Mouse (Mus musculus) limb, embryonic 15.5 days (tissue): ENCODE results near the gene Kcnab1. TPM values are rescaled to one million over a fixed set of nuclear protein-coding genes. Genes with fewer than 3 reads are reported as not detected.
"Not testable (repeated sequence)": the region's sequence is repeated elsewhere in the genome, so short reads cannot be mapped to it uniquely, and the experiment has no call there.

Experiments used
- ATAC-seq: fragments of 200-750 bp; cut with Nextera tagmentation; 2 replicates; pipeline ENCODE4 v1.8.0; 2017; ENCODE audit warnings: low read depth, moderate TSS enrichment; ENCODE audit not compliant: insufficient number of reproducible peaks, low FRiP score, low TSS enrichment
- H3K27ac ChIP-seq: fragments of 300-500 bp; sonication (generic); 2 replicates; pipeline ENCODE4 v1.5.1; 2015; ENCODE audit warnings: moderate library complexity, mild to moderate bottlenecking, inconsistent platforms
- H3K27me3 ChIP-seq: fragments of 300-500 bp; sonication (generic); 2 replicates; pipeline ENCODE4 v1.6.1; 2015; ENCODE audit warnings: inconsistent platforms
- H3K36me3 ChIP-seq: fragments of 300-500 bp; sonication (generic); 2 replicates; pipeline ENCODE4 v1.6.1; 2015; ENCODE audit warnings: inconsistent platforms
- H3K4me1 ChIP-seq: fragments of 300-500 bp; sonication (generic); 2 replicates; pipeline ENCODE4 v1.6.1; 2015; ENCODE audit warnings: inconsistent platforms
- H3K4me2 ChIP-seq: fragments of 300-500 bp; sonication (generic); 2 replicates; pipeline ENCODE4 v1.6.1; 2015; ENCODE audit warnings: mild to moderate bottlenecking, inconsistent platforms
- H3K4me3 ChIP-seq: fragments of 300-500 bp; sonication (generic); 2 replicates; pipeline ENCODE4 v1.5.1; 2015; ENCODE audit warnings: mild to moderate bottlenecking, inconsistent platforms
- H3K9ac ChIP-seq: fragments of 300-500 bp; sonication (generic); 2 replicates; pipeline ENCODE4 v1.6.1; 2015; ENCODE audit warnings: inconsistent platforms
- H3K9me3 ChIP-seq: fragments of 300-500 bp; sonication (generic); 2 replicates; pipeline ENCODE4 v1.6.1; 2016; ENCODE audit warnings: inconsistent platforms
- WGBS: fragments of 180-500 bp; shearing (Covaris S2); methylation state at CpG from one replicate; pipeline ENCODE4 v1.1.7; 2015; 5-methylcytosine and 5-hydroxymethylcytosine counted together
- polyA plus RNA-seq: library from polyadenylated mRNA; unstranded; fragments of >200 nt; fragmentation: Nextera tagmentation; extraction: Ambion mirVana; gene quantifications from 2 replicates; pipeline ENCODE4 v1.2.1, GENCODE M21; 2015

Kcnab1 gene
- polyA plus RNA-seq, 1 experiment from 2014 or later = 7.5 TPM

- Histone ChIP-seq H3K9me3 (no peaks in the 10 kb centered on the region), H3K36me3 (peaks cover 62% of the 10 kb centered on the region), H3K4me3 (no peak overlapping the region), H3K27me3 (no peaks in the 10 kb centered on the region), H3K9ac (no peak overlapping the region), H3K4me2 (no peak overlapping the region), H3K4me1 (no peaks in the 10 kb centered on the region), H3K27ac (no peak overlapping the region)
- WGBS = 69% methylated on average over 4 of the region's 4 CpGs
- ATAC-seq = no peak
Observed at GRCm38 (mm10) chr3:65381094-65381493, 271.9 kb downstream of the Kcnab1 start.

- H3K4me1 ChIP-seq = no peaks in the 10 kb centered on the region
- peaks cover 71% of the 10 kb centered on the region for H3K36me3 ChIP-seq
- WGBS = 85% methylated on average over 3 of the region's 3 CpGs
- no peak overlapping the region for H3K9ac ChIP-seq
- H3K27me3 ChIP-seq = no peaks in the 10 kb centered on the region
- ATAC-seq = no peak
- H3K4me2 ChIP-seq = no peak overlapping the region
- no peak overlapping the region for H3K27ac ChIP-seq
- H3K4me3 ChIP-seq = no peak overlapping the region
- H3K9me3 ChIP-seq = no peaks in the 10 kb centered on the region
Observed at GRCm38 (mm10) chr3:65384431-65384830, 275.2 kb downstream of the Kcnab1 start.

GRCm38 (mm10) chr3:65385771-65386170, 276.6 kb downstream of the Kcnab1 start:
- Histone ChIP-seq H3K4me1 (peaks cover 10% of the 10 kb centered on the region; the same call in 1 of the 2 replicates), H3K9ac (no peak overlapping the region), H3K9me3 (no peaks in the 10 kb centered on the region), H3K36me3 (peaks cover 66% of the 10 kb centered on the region), H3K4me2 (no peak overlapping the region), H3K4me3 (no peak overlapping the region), H3K27me3 (no peaks in the 10 kb centered on the region), H3K27ac (no peak overlapping the region)
- ATAC-seq = no peak

DNA sequence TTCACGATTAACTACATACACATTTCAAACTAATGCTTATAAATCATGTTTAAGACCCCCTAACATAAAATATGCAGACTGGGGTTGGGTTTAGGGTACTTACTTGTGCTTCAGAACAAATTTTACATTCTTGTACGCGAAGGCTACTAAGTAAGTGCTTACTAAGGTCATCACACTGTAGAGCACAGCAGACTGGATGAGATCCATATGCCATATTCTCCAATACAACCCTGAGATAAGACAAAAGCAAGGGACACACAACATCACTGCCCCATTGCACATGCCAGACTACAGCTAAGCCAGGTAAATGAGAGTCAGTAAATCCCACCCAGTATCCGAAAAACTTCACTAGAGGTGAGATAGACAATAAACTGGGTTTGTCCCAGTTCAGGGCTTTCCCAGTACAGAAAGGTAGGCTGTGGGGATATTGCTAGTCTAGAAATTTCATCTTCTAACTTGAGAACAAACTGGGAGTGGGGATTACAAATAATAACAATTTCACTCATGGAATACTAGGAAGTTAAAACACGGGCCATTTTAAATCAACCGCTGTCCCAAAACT, 282.1 kb downstream of the Kcnab1 start:
- Histone ChIP-seq H3K9ac (peak overlapping the region; percentile 78), H3K9me3 (no peaks in the 10 kb centered on the region), H3K27me3 (no peaks in the 10 kb centered on the region), H3K4me1 (peaks cover 10% of the 10 kb centered on the region; the same call in 1 of the 2 replicates), H3K4me2 (peak overlapping the region; percentile 58), H3K36me3 (peaks cover 28% of the 10 kb centered on the region), H3K4me3 (peak overlapping the region; percentile 87), H3K27ac (peak overlapping the region; percentile 93)
- ATAC-seq = no peak
- 19% methylated on average over 6 of the region's 6 CpGs for WGBS

DNA sequence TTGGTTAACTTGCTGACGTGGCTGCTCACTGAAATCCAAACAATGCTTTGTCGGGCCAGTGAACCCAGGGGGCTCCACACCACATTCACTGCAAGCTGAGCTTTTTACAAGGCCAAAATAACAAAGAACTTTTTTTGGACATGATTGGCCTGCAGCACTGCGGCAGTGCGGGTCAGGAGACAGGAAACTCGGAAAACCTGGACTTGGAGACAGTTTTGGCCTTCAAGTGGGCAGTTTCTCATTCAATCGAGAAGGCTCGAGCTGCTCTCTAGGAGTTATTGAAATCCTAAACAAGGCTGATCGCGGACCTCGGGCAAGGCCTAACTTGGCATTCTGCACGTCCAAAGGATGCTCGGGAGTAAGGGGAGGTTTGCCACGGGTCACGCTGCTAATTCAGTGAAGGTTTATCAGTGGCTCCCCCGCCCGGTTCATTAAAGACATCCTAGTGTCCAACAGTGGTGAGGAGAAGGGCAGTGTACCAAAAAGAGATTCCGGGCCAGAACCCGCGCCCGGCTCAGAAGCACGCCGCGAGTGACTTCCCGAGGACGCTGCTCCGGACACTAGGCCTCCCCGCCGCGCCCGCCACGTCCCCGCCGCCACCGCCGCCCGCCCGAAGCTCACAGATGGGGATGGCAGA, 282.7 kb downstream of the Kcnab1 start:
- peaks cover 10% of the 10 kb centered on the region; the same call in 1 of the 2 replicates for H3K4me1 ChIP-seq
- ATAC-seq = peak; percentile 21; the same call in 1 of the 2 replicates

DNA sequence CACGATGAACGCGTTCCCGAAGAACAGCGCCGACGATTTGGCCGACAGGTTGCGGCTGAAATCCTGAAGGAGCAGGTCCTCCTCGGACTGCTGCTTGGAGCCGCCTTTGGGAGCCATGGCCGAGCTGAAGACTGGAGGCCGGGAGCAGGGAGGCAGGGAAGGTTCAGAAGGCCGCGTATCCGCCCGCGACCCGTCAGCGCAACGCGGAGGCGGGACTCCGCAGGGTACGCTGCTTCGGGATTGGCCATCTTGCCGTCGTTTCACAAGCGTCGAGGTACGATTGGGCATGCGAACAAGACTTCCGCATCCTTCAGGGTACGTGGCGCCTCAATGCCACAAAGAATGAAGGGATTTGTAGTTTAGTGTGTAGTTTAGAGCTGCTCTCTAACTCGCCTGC, 283.2 kb downstream of the Kcnab1 start, which contains the start of gene Ssr3:
Ssr3 (minus strand) TSS at position 203 of the 397 bp plus-strand sequence.
- Histone ChIP-seq H3K4me1 (peaks cover 10% of the 10 kb centered on the region; the same call in 1 of the 2 replicates), H3K36me3 (peaks cover 17% of the 10 kb centered on the region)
- under 1% methylated on average over 36 of the region's 36 CpGs for WGBS

More for the DNA sequence above, 282.7 kb downstream of the Kcnab1 start:
- peak overlapping the region; percentile 87 for H3K4me3 ChIP-seq
- no peaks in the 10 kb centered on the region for H3K9me3 ChIP-seq
- peak overlapping the region; percentile 58 for H3K4me2 ChIP-seq
- peak overlapping the region; percentile 93 for H3K27ac ChIP-seq
- peak overlapping the region; percentile 78 for H3K9ac ChIP-seq
- under 1% methylated on average over 37 of the region's 37 CpGs for whole genome bisulfite sequencing
- H3K27me3 ChIP-seq = no peaks in the 10 kb centered on the region
- H3K36me3 ChIP-seq = peaks cover 22% of the 10 kb centered on the region

GRCm38 (mm10) chr3:65395111-65395510, 285.9 kb downstream of the Kcnab1 start:
- H3K27me3 ChIP-seq, H3K9me3 ChIP-seq, H3K36me3 ChIP-seq, ATAC-seq, H3K9ac ChIP-seq, H3K4me1 ChIP-seq, H3K4me2 ChIP-seq, H3K27ac ChIP-seq, H3K4me3 ChIP-seq: not testable (repeated sequence)
- 90% methylated on average over 1 of the region's 1 CpGs for WGBS

More for the DNA sequence above, 283.2 kb downstream of the Kcnab1 start, which contains the start of gene Ssr3:
- peak within 1 kb of the TSS; percentile 87 for H3K4me3 ChIP-seq
- peak; percentile 99 for ATAC-seq
- peak within 1 kb of the TSS; percentile 78 for H3K9ac ChIP-seq
- peak within 1 kb of the TSS; percentile 58 for H3K4me2 ChIP-seq
- no peaks in the 10 kb centered on the region for H3K9me3 ChIP-seq
- H3K27me3 ChIP-seq = no peaks in the 10 kb centered on the region
- H3K27ac ChIP-seq = peak within 1 kb of the TSS; percentile 93

DNA sequence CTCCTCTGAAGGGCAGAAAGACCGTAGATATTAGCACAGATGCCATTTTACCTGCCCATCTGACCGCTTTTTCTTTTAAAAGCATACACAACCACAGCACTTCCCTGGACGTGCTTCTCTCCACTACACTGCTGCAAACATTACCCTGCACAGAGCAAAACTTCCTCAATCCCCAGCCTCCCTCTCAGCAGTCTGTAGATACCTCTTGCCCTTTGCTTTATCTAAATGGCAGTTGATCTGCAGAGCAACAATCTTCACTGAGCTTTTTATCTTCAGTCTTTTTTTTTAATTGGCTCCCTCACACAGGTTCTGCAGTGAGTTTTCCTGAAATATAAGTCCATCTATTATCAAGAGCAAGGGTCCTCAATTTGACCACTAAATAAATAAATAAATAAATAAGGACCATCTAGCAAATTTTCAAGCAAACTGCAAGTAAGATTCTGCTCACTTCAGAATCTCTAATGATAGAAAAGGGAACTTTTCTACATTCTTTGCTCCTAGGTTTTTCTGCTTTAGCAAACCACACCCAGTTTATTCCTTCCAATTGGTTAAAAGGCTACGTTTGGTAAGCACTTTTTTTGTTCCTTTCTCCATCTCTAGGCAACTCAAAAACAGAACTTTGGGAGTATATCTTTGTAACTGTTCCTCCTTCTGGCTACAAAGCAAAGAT, 287.8 kb downstream of the Kcnab1 start:
- Histone ChIP-seq H3K4me2 (no peak overlapping the region), H3K9me3 (no peaks in the 10 kb centered on the region), H3K4me3 (no peak overlapping the region), H3K27ac (no peak overlapping the region), H3K36me3 (no peaks in the 10 kb centered on the region), H3K4me1 (no peaks in the 10 kb centered on the region), H3K9ac (no peak overlapping the region), H3K27me3 (no peaks in the 10 kb centered on the region)
- no peak for ATAC-seq
- WGBS = 77% methylated on average over 4 of the region's 4 CpGs

- H3K36me3 ChIP-seq = no peaks in the 10 kb centered on the region
- no peaks in the 10 kb centered on the region for H3K9me3 ChIP-seq
- H3K4me3 ChIP-seq = no peak overlapping the region
- H3K4me1 ChIP-seq = no peaks in the 10 kb centered on the region
- ATAC-seq = no peak
- no peak overlapping the region for H3K9ac ChIP-seq
- no peak overlapping the region for H3K27ac ChIP-seq
- H3K4me2 ChIP-seq = no peak overlapping the region
- no peaks in the 10 kb centered on the region for H3K27me3 ChIP-seq
- 93% methylated on average over 3 of the region's 3 CpGs for WGBS
Observed at GRCm38 (mm10) chr3:65397566-65397965, 288.4 kb downstream of the Kcnab1 start.

GRCm38 (mm10) chr3:65405781-65406180, 296.6 kb downstream of the Kcnab1 start:
- no peak overlapping the region for H3K9ac ChIP-seq
- no peak overlapping the region for H3K4me3 ChIP-seq
- no peaks in the 10 kb centered on the region for H3K27me3 ChIP-seq
- H3K27ac ChIP-seq = no peak overlapping the region
- no peak overlapping the region for H3K4me2 ChIP-seq
- no peak for ATAC-seq
- WGBS = 65% methylated on average over 4 of the region's 4 CpGs
- H3K9me3 ChIP-seq = no peaks in the 10 kb centered on the region
- H3K4me1 ChIP-seq = no peaks in the 10 kb centered on the region
- no peaks in the 10 kb centered on the region for H3K36me3 ChIP-seq

DNA sequence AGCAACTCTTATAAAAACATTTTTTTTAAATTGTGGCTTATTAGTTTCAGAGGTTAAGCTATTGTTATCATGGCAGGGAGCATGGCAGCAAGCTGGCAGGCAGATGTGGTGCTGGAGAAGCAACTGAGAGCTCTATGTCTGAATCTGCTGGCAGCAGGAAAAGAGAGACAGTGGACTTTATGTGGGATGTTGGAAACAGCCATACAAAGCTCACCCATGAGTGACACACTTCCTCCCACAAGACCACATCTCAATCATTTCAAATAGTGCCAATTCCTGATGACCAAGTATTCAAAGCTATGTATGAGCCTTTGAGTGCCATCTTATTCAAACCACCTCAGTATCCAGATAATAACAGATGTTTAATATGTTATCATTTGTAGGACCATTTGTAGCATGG, 298.7 kb downstream of the Kcnab1 start:
- Histone ChIP-seq H3K9ac (no peak overlapping the region), H3K27ac (no peak overlapping the region), H3K4me1 (no peaks in the 10 kb centered on the region), H3K9me3 (no peaks in the 10 kb centered on the region), H3K4me3 (no peak overlapping the region), H3K4me2 (no peak overlapping the region), H3K36me3 (no peaks in the 10 kb centered on the region), H3K27me3 (no peaks in the 10 kb centered on the region)
- no peak for ATAC-seq

- H3K4me2 ChIP-seq = no peak overlapping the region
- no peak overlapping the region for H3K9ac ChIP-seq
- no peak overlapping the region for H3K27ac ChIP-seq
- H3K4me1 ChIP-seq = 0 out of 2 replicates have a peak, but pooled peaks cover 5% of the 10 kb centered on the region
- no peaks in the 10 kb centered on the region for H3K27me3 ChIP-seq
- ATAC-seq = no peak
- no peaks in the 10 kb centered on the region for H3K36me3 ChIP-seq
- no peak overlapping the region for H3K4me3 ChIP-seq
- H3K9me3 ChIP-seq = no peaks in the 10 kb centered on the region
Observed at GRCm38 (mm10) chr3:65416571-65416970, 307.4 kb downstream of the Kcnab1 start.
